Mouse (Mus musculus): ENCODE results near the gene Ppig.

- TF ChIP-seq CTCF (IDR thresholded peaks at IDR 0.05; ENCODE audit: control insufficient read depth, insufficient read depth, insufficient replicate concordance, low read depth, low read length) (no peak), POLR2A (IDR thresholded peaks at IDR 0.05; ENCODE audit: control insufficient read depth, low read depth, low read length) (no peak)
Measured at GRCm38 (mm10) chr2:69723519-69723825, 1.1 kb downstream of the Ppig start.

Measured in testis, adult 2 months (tissue).